Mouse (Mus musculus) liver, postnatal 0 days (tissue): ENCODE data around the gene Sgk1. TPM values are rescaled to one million over a fixed set of nuclear protein-coding genes. Genes with fewer than 3 reads are reported as not detected.

Experiments
- ATAC-seq: fragments of 200-750 bp; cut with Nextera tagmentation; 2 replicates; pipeline ENCODE4 v1.8.0; 2017; ENCODE audit warnings: mild to moderate bottlenecking, moderate library complexity
- DNase-seq: peaks from one replicate; pipeline ENCODE4 v3.0.0-alpha.2; 2016
- H3K27ac ChIP-seq: fragments of 300-500 bp; sonication (generic); 2 replicates; pipeline ENCODE4 v1.5.1; 2014; ENCODE audit warnings: antibody characterized with exemption, moderate library complexity, mild to moderate bottlenecking, low read depth
- H3K27me3 ChIP-seq: fragments of 300-500 bp; sonication (generic); 2 replicates; pipeline ENCODE4 v1.6.1; 2014; ENCODE audit warnings: low read length, control low read depth, mixed read lengths; ENCODE audit not compliant: insufficient read depth
- H3K36me3 ChIP-seq: fragments of 300-500 bp; sonication (generic); replicated peaks from 2 replicates; pipeline ENCODE4 v1.6.1; 2014; ENCODE audit warnings: mild to moderate bottlenecking, control low read depth, low read length, moderate library complexity, mixed read lengths; ENCODE audit not compliant: insufficient read depth
- H3K4me1 ChIP-seq: fragments of 300-500 bp; sonication (generic); 2 replicates; pipeline ENCODE4 v1.6.1; 2014; ENCODE audit warnings: antibody characterized with exemption, mild to moderate bottlenecking, control low read depth; ENCODE audit not compliant: insufficient read depth
- H3K4me2 ChIP-seq: fragments of 300-500 bp; sonication (generic); 2 replicates; pipeline ENCODE4 v1.6.1; 2014; ENCODE audit warnings: low read depth, mild to moderate bottlenecking, low read length, moderate library complexity, mixed read lengths
- H3K4me3 ChIP-seq: fragments of 300-500 bp; sonication (generic); 2 replicates; pipeline ENCODE4 v1.5.1; 2014; ENCODE audit warnings: low read depth, low read length
- H3K9ac ChIP-seq: fragments of 300-500 bp; sonication (generic); replicated peaks from 2 replicates; pipeline ENCODE4 v1.6.1; 2014; ENCODE audit warnings: mild to moderate bottlenecking, moderate library complexity
- H3K9me3 ChIP-seq: fragments of 300-500 bp; sonication (generic); 2 replicates; pipeline ENCODE4 v1.6.1; 2016; ENCODE audit warnings: mild to moderate bottlenecking, control low read depth, low read length, mixed read lengths
- CTCF ChIP-seq: sonication (generic); IDR thresholded peaks from 2 replicates; pipeline ENCODE4 v1.5.1; 2016; ENCODE audit warnings: antibody characterized with exemption, low read depth
- EP300 ChIP-seq: IDR thresholded peaks from 2 replicates; pipeline ENCODE4 v1.6.1; 2016; ENCODE audit warnings: antibody characterized with exemption, low read depth, mild to moderate bottlenecking
- WGBS: fragments of 180-500 bp; shearing (Covaris S2); extraction: QIAGEN DNeasy Blood & Tissue Kit; methylation state at CpG from one replicate; pipeline ENCODE4 v1.1.7; 2014; ENCODE audit not compliant: insufficient replicate concordance; 5-methylcytosine and 5-hydroxymethylcytosine counted together
- polyA plus RNA-seq: library from polyadenylated mRNA; unstranded; fragments of >200 nt; fragmentation: Nextera tagmentation; extraction: Ambion mirVana; gene quantifications from 2 replicates; pipeline ENCODE4 v1.2.1, GENCODE M21; 2015

Sgk1 gene
- polyA plus RNA-seq, 1 experiment from 2014 or later = 20.6 TPM

DNA sequence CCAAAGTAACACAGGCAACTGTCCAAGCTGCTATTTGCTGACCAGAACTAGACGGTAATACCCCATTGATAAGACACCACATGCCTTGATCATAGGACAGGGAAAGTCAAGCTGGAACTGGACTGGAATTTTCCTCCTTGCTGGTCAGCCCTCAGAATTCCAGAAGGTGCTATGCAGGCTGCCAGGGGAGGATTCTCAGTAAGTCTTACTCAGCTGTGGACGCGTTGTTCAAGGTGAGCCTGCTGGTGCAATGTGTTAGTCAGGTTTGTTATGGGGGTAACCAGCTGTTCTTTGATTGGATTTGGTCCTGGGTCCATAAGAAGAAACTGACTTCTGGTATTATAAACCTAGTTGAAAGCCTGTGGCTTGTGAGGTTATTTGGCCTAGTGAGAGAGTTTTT lies 92.8 kb downstream of the Sgk1 start:
- no peaks in the 10 kb centered on the region for H3K36me3 ChIP-seq
- no peaks in the 10 kb centered on the region for H3K9me3 ChIP-seq
- DNase-seq (no peak), ATAC-seq (no peak)
- TF ChIP-seq CTCF (no peak), EP300 (no peak)
- H3K4me2 ChIP-seq = no peak overlapping the region
- no peak overlapping the region for H3K9ac ChIP-seq
- peaks cover 4% of the 10 kb centered on the region for H3K4me1 ChIP-seq
- 79% methylated on average over 3 of the region's 3 CpGs for WGBS
- no peaks in the 10 kb centered on the region for H3K27me3 ChIP-seq
- H3K4me3 ChIP-seq = no peak overlapping the region
- no peak overlapping the region for H3K27ac ChIP-seq

DNA sequence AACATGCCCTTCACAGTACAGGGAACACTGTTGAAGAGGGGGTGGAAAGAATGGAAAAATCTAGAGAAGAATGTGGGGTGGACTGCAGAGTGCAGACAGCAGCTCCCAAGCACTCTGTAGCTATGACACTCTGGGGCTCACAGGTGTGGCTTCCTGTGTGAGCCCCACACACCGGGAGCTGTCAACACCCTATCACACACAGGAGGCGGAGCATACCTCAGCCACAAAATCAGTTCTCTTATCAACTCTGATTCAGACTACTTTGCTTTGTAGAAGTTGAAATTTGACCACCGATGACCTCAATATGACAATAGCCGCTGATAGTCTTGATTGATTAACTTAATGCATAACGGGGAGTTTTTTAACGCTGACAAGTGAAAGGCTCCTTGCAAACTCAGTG lies 93.4 kb downstream of the Sgk1 start:
- ATAC-seq (no peak), DNase-seq (no peak)
- Histone ChIP-seq H3K27ac (no peak overlapping the region), H3K4me3 (no peak overlapping the region), H3K36me3 (no peaks in the 10 kb centered on the region), H3K9ac (no peak overlapping the region), H3K9me3 (no peaks in the 10 kb centered on the region), H3K4me2 (no peak overlapping the region), H3K27me3 (no peaks in the 10 kb centered on the region), H3K4me1 (peaks cover 4% of the 10 kb centered on the region)
- no peak for TF ChIP-seq CTCF
- TF ChIP-seq EP300 = no peak
- 59% methylated on average over 6 of the region's 6 CpGs for WGBS

DNA sequence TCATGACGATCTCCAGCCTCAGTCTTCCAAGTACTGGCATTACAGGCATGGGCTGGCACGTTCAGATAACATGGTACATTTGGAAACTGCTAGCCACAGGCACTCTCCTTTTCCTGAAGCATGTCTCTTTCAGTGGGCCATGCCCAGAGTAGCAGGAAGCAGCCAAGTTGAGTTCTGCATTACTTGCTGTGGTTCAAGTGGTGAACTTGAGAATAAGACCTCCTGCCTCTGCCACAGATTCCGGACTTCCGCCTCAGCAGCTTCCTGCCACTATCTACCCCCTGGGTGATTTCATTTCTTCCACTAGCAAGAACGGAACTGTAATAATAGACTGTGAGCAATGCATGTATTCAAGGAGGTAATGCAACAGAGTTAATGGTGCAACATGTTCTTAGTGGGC lies 94.3 kb downstream of the Sgk1 start:
- Histone ChIP-seq H3K4me2 (no peak overlapping the region), H3K9me3 (no peaks in the 10 kb centered on the region), H3K4me3 (no peak overlapping the region), H3K36me3 (no peaks in the 10 kb centered on the region), H3K4me1 (peaks cover 4% of the 10 kb centered on the region), H3K27ac (0 out of 2 replicates have a peak overlapping the region, but pooled peaks have one; percentile 16), H3K27me3 (no peaks in the 10 kb centered on the region), H3K9ac (no peak overlapping the region)
- TF ChIP-seq EP300 = no peak
- DNase-seq (peak; percentile 36), ATAC-seq (peak; percentile 41)
- 29% methylated on average over 5 of the region's 5 CpGs for WGBS

DNA sequence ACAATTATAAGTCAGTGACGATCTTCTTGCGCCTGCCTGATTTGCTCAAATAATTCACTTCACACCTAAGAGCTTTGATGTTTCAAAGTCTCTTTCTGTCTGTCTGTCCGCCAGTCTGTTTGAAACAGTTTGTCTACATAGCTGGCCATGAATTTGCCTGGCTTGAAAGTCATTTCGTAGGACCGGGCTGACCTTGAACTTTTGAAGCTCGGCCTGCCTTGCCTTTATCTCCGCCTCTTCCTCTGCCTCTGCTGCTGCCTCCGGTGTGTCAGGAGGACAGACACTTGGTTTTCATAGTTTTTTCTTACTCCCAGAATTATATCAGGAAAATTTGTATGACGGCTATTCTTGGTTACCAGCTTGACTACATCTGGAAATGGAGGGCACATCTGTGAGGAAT lies 96.4 kb downstream of the Sgk1 start:
- Histone ChIP-seq H3K4me1 (peaks cover 4% of the 10 kb centered on the region), H3K27ac (no peak overlapping the region), H3K4me2 (no peak overlapping the region), H3K4me3 (no peak overlapping the region), H3K9me3 (no peaks in the 10 kb centered on the region), H3K27me3 (no peaks in the 10 kb centered on the region), H3K36me3 (no peaks in the 10 kb centered on the region), H3K9ac (no peak overlapping the region)
- no peak for ATAC-seq
- DNase-seq = no peak
- TF ChIP-seq EP300 = no peak
- no peak for TF ChIP-seq CTCF
- 73% methylated on average over 9 of the region's 9 CpGs for WGBS

DNA sequence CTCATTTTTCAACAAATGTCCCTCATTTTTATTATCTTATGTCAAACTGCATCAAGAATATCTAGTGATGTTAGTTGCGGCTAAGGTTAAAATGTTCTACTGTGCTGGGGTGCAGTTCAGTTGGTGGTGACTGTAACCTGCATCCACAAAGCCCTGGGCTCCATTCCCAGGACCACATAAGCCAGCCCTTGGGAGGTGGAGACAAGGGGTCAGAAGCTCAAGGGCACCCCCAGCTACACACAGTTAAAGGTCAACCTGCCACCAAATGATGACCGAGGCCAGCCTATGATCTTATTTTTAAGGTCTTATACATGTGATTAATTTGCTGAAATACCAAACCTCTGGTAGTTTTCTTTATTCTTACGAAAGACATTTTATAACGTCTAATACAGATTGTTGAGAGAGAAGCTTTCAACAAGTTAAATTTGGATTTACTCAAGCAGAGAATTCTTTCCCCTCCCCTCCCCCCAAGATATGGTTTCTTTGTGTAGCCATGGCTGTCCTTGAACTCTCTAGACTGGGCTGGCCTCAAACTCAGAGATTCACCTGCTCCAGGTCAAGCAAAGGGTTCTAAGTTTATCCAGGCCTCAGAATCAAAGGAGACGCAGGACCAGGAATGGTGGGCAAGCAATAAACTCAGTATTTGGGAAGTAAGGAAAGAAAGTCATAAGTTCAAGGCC lies 97.4 kb downstream of the Sgk1 start:
- 79% methylated on average over 5 of the region's 5 CpGs for WGBS

DNA sequence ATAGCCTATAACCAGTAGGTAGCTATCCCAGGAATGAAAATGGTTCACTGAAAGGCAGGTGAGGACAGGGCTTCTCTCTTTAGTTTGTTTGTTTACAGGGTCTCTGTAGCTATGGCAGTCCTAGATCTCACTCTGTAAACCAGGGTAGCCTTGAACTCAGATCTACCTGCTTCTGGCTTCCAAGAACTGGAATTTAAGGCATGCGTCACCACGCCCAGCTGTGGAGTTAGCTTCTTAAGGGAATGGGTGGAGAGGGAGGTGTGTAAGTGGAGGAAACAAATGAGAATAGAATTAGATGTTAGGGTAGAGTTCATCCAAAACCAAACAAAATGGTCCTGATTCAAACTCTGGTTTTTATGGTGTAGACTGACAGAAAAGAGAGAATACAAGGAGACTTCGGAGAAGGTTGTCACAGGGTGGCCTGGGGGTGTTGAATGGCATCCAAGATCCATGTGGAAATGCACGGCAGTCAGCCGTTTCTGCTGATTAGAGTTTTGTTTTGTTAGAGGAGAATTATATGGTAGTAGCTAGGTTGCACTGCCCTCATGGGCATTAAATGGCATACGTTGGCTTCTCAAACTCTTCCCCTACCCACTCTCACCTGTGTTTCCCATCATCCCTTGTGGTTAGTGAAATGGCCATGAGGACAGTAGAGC lies 98.9 kb downstream of the Sgk1 start:
- no peaks in the 10 kb centered on the region for H3K9me3 ChIP-seq
- WGBS = 80% methylated on average over 6 of the region's 6 CpGs
- no peak overlapping the region for H3K27ac ChIP-seq
- no peak for ATAC-seq
- no peaks in the 10 kb centered on the region for H3K36me3 ChIP-seq
- DNase-seq = no peak
- H3K4me1 ChIP-seq = no peaks in the 10 kb centered on the region; the same call in none of the 2 replicates
- no peak overlapping the region for H3K4me3 ChIP-seq
- no peak overlapping the region for H3K9ac ChIP-seq
- no peak overlapping the region for H3K4me2 ChIP-seq
- H3K27me3 ChIP-seq = no peaks in the 10 kb centered on the region
- TF ChIP-seq CTCF (no peak), EP300 (no peak)

More for the DNA sequence above, 97.4 kb downstream of the Sgk1 start:
- Histone ChIP-seq H3K27ac (no peak overlapping the region), H3K4me1 (peaks cover 4% of the 10 kb centered on the region), H3K36me3 (no peaks in the 10 kb centered on the region), H3K9me3 (no peaks in the 10 kb centered on the region), H3K27me3 (no peaks in the 10 kb centered on the region), H3K4me3 (no peak overlapping the region), H3K9ac (no peak overlapping the region), H3K4me2 (no peak overlapping the region)
- DNase-seq (no peak), ATAC-seq (no peak)
- no peak for TF ChIP-seq EP300
- TF ChIP-seq CTCF = no peak
